Mouse (Mus musculus): ENCODE results near the gene Fgf2.

Fgf2 gene

GRCm38 (mm10) chr3:37414413-37414960 lies 66.3 kb downstream of the Fgf2 start:
- peak; percentile 62 to 84 for DNase-seq (ENCODE audit: low spot score in 2 of 2)

- DNase-seq (ENCODE audit: low spot score in 2 of 2) = no peak
These were observed 70.2 kb downstream of the Fgf2 start for GRCm38 (mm10) chr3:37418341-37418740.

GRCm38 (mm10) chr3:37418961-37419457 lies 70.9 kb downstream of the Fgf2 start:
- peak in 1 of 2 experiments; percentile 73 for DNase-seq (ENCODE audit: low spot score in 2 of 2)

- peak; percentile 98 to 99 for DNase-seq (ENCODE audit: low spot score in 2 of 2)
These were observed 71.4 kb downstream of the Fgf2 start, which contains the start of gene Spata5 for GRCm38 (mm10) chr3:37419458-37419991. TSS of gene Spata5 (plus strand) at chr3:37419896.

- DNase-seq (ENCODE audit: low spot score in 2 of 2) = peak; percentile 88 to 95
These were observed 71.9 kb downstream of the Fgf2 start, which contains the start of gene Nudt6 for GRCm38 (mm10) chr3:37420072-37420471. TSS of gene Nudt6 (minus strand) at chr3:37420211.

- DNase-seq (ENCODE audit: low spot score in 2 of 2) = peak in 1 of 2 experiments; percentile 31
These were observed 72.5 kb downstream of the Fgf2 start for GRCm38 (mm10) chr3:37420641-37421040.

GRCm38 (mm10) chr3:37421179-37421578 lies 73.0 kb downstream of the Fgf2 start:
- DNase-seq (ENCODE audit: low spot score in 2 of 2) = no peak

- DNase-seq (ENCODE audit: low spot score in 2 of 2) = no peak
These were observed 77.9 kb downstream of the Fgf2 start for GRCm38 (mm10) chr3:37426069-37426468.

- DNase-seq (ENCODE audit: low spot score in 2 of 2) = no peak
These were observed 82.2 kb downstream of the Fgf2 start for GRCm38 (mm10) chr3:37430359-37430758.

- DNase-seq (ENCODE audit: low spot score in 2 of 2) = no peak
These were observed 91.6 kb downstream of the Fgf2 start for GRCm38 (mm10) chr3:37439770-37440169.

- DNase-seq (ENCODE audit: low spot score in 2 of 2) = no peak
These were observed 95.3 kb downstream of the Fgf2 start for GRCm38 (mm10) chr3:37443409-37443808.

GRCm38 (mm10) chr3:37455992-37456391 lies 107.8 kb downstream of the Fgf2 start:
- DNase-seq (ENCODE audit: low spot score in 2 of 2) = no peak
